Mouse (Mus musculus) intestine, embryonic 15.5 days (tissue): ENCODE data around the gene Jhy. TPM values are rescaled to one million over a fixed set of nuclear protein-coding genes. Genes with fewer than 3 reads are reported as not detected.

Experiments
- ATAC-seq: fragments of 200-750 bp; cut with Nextera tagmentation; 2 replicates; pipeline ENCODE4 v1.8.0; 2017; ENCODE audit warnings: moderate TSS enrichment, moderate library complexity
- H3K27ac ChIP-seq: fragments of 300-500 bp; sonication (generic); 2 replicates; pipeline ENCODE4 v1.5.1; 2015; ENCODE audit warnings: mild to moderate bottlenecking, inconsistent platforms
- H3K27me3 ChIP-seq: fragments of 300-500 bp; sonication (generic); replicated peaks from 2 replicates; pipeline ENCODE4 v1.6.1; 2015; ENCODE audit warnings: inconsistent platforms
- H3K36me3 ChIP-seq: fragments of 300-500 bp; sonication (generic); 2 replicates; pipeline ENCODE4 v1.6.1; 2015; ENCODE audit warnings: inconsistent platforms
- H3K4me1 ChIP-seq: fragments of 300-500 bp; sonication (generic); replicated peaks from 2 replicates; pipeline ENCODE4 v1.6.1; 2015; ENCODE audit warnings: inconsistent platforms
- H3K4me2 ChIP-seq: fragments of 300-500 bp; sonication (generic); replicated peaks from 2 replicates; pipeline ENCODE4 v1.6.1; 2015; ENCODE audit warnings: mild to moderate bottlenecking, inconsistent platforms
- H3K4me3 ChIP-seq: fragments of 300-500 bp; sonication (generic); replicated peaks from 2 replicates; pipeline ENCODE4 v1.5.1; 2015; ENCODE audit warnings: inconsistent platforms
- H3K9ac ChIP-seq: fragments of 300-500 bp; sonication (generic); 2 replicates; pipeline ENCODE4 v1.6.1; 2015; ENCODE audit warnings: inconsistent platforms
- H3K9me3 ChIP-seq: fragments of 300-500 bp; sonication (generic); 2 replicates; pipeline ENCODE4 v1.6.1; 2016; ENCODE audit warnings: inconsistent platforms
- WGBS: fragments of 180-500 bp; shearing (Covaris S2); methylation state at CpG from one replicate; pipeline ENCODE4 v1.1.7; 2015; 5-methylcytosine and 5-hydroxymethylcytosine counted together
- polyA plus RNA-seq: library from polyadenylated mRNA; unstranded; fragments of >200 nt; fragmentation: Nextera tagmentation; extraction: Ambion mirVana; gene quantifications from 2 replicates; pipeline ENCODE4 v1.2.1, GENCODE M21; 2015

The Jhy gene
- polyA plus RNA-seq = 0.08 TPM in 1 of 2 replicates, not detected in the other

DNA sequence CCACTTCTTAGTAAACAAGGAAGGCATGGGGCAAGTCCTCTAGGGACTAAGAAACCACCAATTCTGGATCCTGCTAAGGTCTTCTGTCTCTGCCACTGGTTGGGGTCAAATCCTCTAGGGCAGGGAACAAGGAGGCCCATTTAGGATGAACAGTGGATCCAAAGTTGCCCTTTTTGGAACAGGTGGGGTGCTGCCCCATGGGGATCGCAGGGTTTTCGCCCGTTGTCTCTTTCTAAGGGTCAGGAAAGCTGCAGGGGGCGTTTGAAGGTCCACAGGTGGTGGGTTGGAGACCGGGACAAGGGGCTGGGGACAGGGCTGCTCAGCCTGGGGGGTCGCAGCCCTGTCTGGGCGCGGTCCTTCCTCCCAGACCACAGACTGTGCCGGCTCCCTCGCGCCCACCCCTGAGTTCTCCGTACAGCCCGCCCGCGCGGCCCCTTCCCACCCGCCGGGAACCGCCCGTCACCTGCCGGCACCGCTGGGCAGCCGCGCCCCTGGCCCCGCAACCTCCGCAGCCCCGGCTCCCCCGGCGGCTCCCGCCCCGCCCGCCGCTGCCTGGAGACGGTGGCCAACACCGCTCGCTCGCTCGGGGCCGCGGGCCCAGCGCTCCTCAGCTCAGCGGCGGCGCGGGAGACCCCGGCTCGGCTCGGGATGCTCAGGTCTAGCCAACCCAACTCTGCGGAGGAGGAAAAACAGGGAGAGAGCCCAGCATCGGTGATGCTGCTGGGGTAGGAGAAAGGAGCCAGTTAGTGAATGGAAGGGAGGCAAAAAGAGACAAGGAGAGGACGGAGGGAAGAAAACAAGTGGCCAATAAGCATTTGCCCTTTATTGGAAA, at the start of gene Jhy:
TSS of gene Jhy (minus strand) at position 533 of the 832 bp plus-strand sequence.
- peak; percentile 43 for ATAC-seq
- no peaks in the 10 kb centered on the region for H3K9me3 ChIP-seq
- H3K36me3 ChIP-seq = no peaks in the 10 kb centered on the region
- peak within 1 kb of the TSS; percentile 38 for H3K4me3 ChIP-seq
- H3K27me3 ChIP-seq = peaks cover 24% of the 10 kb centered on the region
- H3K4me2 ChIP-seq = peak within 1 kb of the TSS; percentile 79
- peaks cover 9% of the 10 kb centered on the region for H3K4me1 ChIP-seq
- WGBS = 2% methylated on average over 51 of the region's 51 CpGs
- H3K9ac ChIP-seq = peak within 1 kb of the TSS; percentile 23; the same call in 1 of the 2 replicates
- H3K27ac ChIP-seq = no peak within 1 kb of the TSS

DNA sequence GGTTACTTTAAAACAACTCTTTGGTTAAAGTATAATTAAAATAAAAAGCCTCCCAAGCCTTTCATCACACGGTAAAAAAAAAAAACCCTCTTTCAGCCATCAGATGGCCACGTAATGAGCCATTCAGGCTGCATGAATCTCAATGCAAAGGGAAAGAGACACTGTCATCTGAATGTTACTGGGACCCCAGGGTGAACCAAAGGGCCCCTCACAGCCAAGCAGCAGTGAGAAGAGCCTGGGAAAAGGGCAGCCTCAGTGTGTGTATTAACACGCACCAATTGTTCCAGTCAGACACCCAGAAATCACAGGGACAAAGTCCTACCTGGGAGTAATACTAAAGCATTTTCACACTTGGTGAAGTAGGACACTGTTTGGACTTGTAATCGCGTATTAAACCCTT, 48.5 kb upstream of the Jhy start:
- 91% methylated on average over 5 of the region's 5 CpGs for WGBS
- H3K9ac ChIP-seq = no peak overlapping the region
- no peak overlapping the region for H3K4me2 ChIP-seq
- no peaks in the 10 kb centered on the region for H3K27me3 ChIP-seq
- H3K27ac ChIP-seq = no peak overlapping the region
- no peaks in the 10 kb centered on the region for H3K4me1 ChIP-seq
- ATAC-seq = no peak
- no peaks in the 10 kb centered on the region for H3K9me3 ChIP-seq
- H3K36me3 ChIP-seq = no peaks in the 10 kb centered on the region
- H3K4me3 ChIP-seq = no peak overlapping the region

GRCm38 (mm10) chr9:41011512-41012436, 47.9 kb upstream of the Jhy start:
- Histone ChIP-seq H3K36me3 (no peaks in the 10 kb centered on the region), H3K27ac (no peak overlapping the region), H3K4me2 (no peak overlapping the region), H3K9ac (no peak overlapping the region), H3K27me3 (no peaks in the 10 kb centered on the region), H3K4me3 (no peak overlapping the region), H3K9me3 (no peaks in the 10 kb centered on the region), H3K4me1 (no peaks in the 10 kb centered on the region)
- WGBS = 78% methylated on average over 13 of the region's 13 CpGs
- no peak for ATAC-seq

DNA sequence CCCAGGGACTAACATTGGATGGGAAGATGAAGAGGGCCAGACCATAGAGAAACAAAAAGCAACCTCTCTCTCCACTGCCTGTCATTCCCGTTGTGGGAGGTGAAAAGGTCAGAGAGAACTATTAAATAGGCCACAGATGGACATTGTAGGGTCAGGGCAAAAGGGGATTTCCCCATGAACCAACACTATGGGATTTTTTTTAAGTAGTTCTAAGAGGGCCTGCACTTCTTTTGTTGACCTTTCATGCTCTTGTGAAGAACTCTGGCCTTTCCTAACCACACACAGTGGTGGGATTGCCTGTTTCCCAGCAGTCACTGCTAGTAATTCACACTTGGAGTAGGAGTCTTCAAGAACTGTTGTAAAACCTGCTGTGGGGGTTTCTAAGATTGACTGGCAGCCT, 43.9 kb upstream of the Jhy start:
- H3K4me3 ChIP-seq = no peak overlapping the region
- WGBS = 26% methylated on average over 1 of the region's 1 CpGs
- no peak for ATAC-seq
- no peaks in the 10 kb centered on the region for H3K4me1 ChIP-seq
- H3K9ac ChIP-seq = no peak overlapping the region
- no peaks in the 10 kb centered on the region for H3K27me3 ChIP-seq
- H3K9me3 ChIP-seq = no peaks in the 10 kb centered on the region
- H3K36me3 ChIP-seq = no peaks in the 10 kb centered on the region
- no peak overlapping the region for H3K27ac ChIP-seq
- H3K4me2 ChIP-seq = no peak overlapping the region

DNA sequence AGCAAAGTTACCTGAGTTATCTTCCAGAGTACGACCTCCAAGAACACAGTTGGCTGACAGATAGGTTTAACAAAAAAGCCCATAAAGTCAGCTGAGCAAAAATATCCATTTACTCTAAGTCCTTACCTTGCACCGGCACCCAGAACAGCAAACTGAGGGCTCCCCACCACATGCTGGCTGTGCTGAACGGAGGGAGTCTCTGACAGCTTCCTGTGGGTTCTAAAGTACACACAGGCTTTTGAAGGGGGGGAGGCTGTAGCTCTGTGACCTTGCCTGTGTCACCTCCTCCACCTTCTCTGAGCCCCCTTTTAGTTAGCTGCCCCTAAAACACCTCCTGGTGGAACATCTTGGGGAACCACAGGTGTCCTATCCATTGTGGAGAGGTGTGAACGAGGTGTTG, 40.5 kb upstream of the Jhy start, which contains the start of gene Crtam:
TSS of gene Crtam (minus strand) at position 214 of the 400 bp plus-strand sequence.
- no peaks in the 10 kb centered on the region for H3K27me3 ChIP-seq
- ATAC-seq = no peak
- H3K9me3 ChIP-seq = no peaks in the 10 kb centered on the region
- 45% methylated on average over 4 of the region's 4 CpGs for WGBS
- no peak within 1 kb of the TSS for H3K4me3 ChIP-seq
- no peak within 1 kb of the TSS for H3K9ac ChIP-seq
- H3K4me2 ChIP-seq = no peak within 1 kb of the TSS
- no peak within 1 kb of the TSS for H3K27ac ChIP-seq
- H3K36me3 ChIP-seq = no peaks in the 10 kb centered on the region
- H3K4me1 ChIP-seq = no peaks in the 10 kb centered on the region

- no peaks in the 10 kb centered on the region for H3K9me3 ChIP-seq
- no peak overlapping the region for H3K27ac ChIP-seq
- 76% methylated on average over 7 of the region's 7 CpGs for WGBS
- H3K4me2 ChIP-seq = no peak overlapping the region
- no peaks in the 10 kb centered on the region for H3K36me3 ChIP-seq
- H3K4me1 ChIP-seq = no peaks in the 10 kb centered on the region
- H3K9ac ChIP-seq = no peak overlapping the region
- ATAC-seq = no peak
- no peak overlapping the region for H3K4me3 ChIP-seq
- H3K27me3 ChIP-seq = no peaks in the 10 kb centered on the region
Observed at GRCm38 (mm10) chr9:40997116-40997779, 33.3 kb upstream of the Jhy start.

GRCm38 (mm10) chr9:40994075-40994474, 30.2 kb upstream of the Jhy start:
- no peak for ATAC-seq
- H3K36me3 ChIP-seq = no peaks in the 10 kb centered on the region
- H3K9me3 ChIP-seq = no peaks in the 10 kb centered on the region
- no peaks in the 10 kb centered on the region for H3K27me3 ChIP-seq
- whole genome bisulfite sequencing = 73% methylated on average over 5 of the region's 5 CpGs
- H3K4me2 ChIP-seq = no peak overlapping the region
- H3K27ac ChIP-seq = no peak overlapping the region
- no peak overlapping the region for H3K4me3 ChIP-seq
- no peaks in the 10 kb centered on the region for H3K4me1 ChIP-seq
- H3K9ac ChIP-seq = no peak overlapping the region

DNA sequence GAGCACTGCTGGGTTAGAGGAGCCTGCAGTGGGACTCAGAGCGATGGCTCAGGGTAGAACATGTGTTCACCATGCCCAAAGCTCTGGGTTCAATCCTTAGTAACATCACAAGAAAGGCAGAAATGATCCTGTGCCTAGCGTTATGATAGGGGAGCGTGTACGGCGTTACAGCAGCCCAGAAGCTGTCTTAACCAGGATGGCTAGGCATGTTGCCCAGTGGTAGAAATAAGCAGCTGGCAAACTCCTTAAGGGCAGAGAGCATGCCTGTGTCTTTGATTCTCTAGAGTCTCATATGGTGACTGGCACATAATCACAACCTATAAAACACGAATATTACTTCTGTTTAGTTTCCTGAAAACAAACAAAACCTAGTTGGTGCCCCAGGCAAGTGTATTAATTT, 27.6 kb upstream of the Jhy start:
- WGBS = 90% methylated on average over 6 of the region's 6 CpGs
- Histone ChIP-seq H3K4me2 (no peak overlapping the region), H3K9ac (no peak overlapping the region), H3K36me3 (no peaks in the 10 kb centered on the region), H3K4me1 (no peaks in the 10 kb centered on the region), H3K4me3 (no peak overlapping the region), H3K27ac (no peak overlapping the region), H3K27me3 (no peaks in the 10 kb centered on the region), H3K9me3 (no peaks in the 10 kb centered on the region)
- no peak for ATAC-seq

DNA sequence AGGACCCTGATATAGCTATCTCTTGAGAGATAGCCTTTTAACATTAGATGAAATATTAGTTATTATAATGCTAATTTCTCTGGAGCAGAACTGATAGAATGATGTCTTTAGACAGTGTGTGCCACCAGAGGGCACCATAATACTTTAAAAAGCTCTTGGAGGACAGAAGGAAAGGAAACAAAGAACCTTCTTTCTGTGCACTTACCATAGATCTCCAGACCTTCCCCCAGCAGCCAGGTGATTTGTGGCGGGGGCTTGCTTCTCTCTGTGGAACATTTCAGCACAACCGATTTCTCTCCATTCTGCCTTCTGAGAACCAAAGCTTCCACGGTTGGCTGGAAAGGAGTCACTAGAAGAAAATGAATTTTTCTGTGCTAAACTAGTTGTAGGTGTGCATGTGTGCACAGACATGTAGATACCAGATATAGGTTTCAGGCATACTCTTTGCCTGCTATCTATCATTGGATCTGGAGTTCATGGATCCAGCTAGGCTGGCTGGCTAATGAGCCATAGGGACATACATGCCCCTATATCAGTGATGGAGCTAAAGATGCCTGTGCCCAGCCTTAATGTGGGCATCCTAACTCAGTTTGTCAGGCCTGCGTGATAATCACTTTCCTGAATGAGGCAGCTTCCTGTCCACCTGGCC, 26.1 kb upstream of the Jhy start:
- 38% methylated on average over 4 of the region's 4 CpGs for WGBS

DNA sequence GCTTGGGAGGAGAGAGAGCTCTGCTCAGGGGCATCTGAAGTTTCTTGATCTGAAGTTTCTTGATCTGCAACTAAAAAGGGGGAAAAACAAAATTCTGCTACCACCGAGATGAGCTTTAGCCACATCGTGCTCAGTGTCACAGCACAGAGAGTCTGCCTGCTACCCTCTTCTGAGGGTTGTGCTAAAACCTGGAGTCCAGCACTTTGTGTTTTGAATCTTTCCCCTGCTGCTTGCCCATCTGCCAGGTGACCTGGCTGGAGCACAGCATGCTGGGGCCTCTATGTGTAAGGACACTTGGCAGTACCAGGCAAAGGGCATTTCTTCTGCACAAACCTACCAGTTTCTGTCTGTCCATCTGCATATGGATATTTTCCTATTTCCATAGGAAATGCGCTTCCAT, 20.4 kb upstream of the Jhy start:
- H3K4me3 ChIP-seq = no peak overlapping the region
- no peak overlapping the region for H3K9ac ChIP-seq
- H3K4me1 ChIP-seq = no peaks in the 10 kb centered on the region
- no peak for ATAC-seq
- H3K9me3 ChIP-seq = no peaks in the 10 kb centered on the region
- no peaks in the 10 kb centered on the region for H3K27me3 ChIP-seq
- no peak overlapping the region for H3K4me2 ChIP-seq
- no peaks in the 10 kb centered on the region for H3K36me3 ChIP-seq
- 69% methylated on average over 3 of the region's 3 CpGs for WGBS
- no peak overlapping the region for H3K27ac ChIP-seq

More for the DNA sequence above, 26.1 kb upstream of the Jhy start:
- ATAC-seq = no peak
- no peak overlapping the region for H3K27ac ChIP-seq
- H3K4me3 ChIP-seq = no peak overlapping the region
- no peaks in the 10 kb centered on the region for H3K36me3 ChIP-seq
- H3K9me3 ChIP-seq = no peaks in the 10 kb centered on the region
- H3K9ac ChIP-seq = no peak overlapping the region
- H3K4me1 ChIP-seq = no peaks in the 10 kb centered on the region
- H3K27me3 ChIP-seq = no peaks in the 10 kb centered on the region
- H3K4me2 ChIP-seq = no peak overlapping the region

- Histone ChIP-seq H3K4me2 (no peak overlapping the region), H3K4me1 (no peaks in the 10 kb centered on the region), H3K4me3 (no peak overlapping the region), H3K36me3 (no peaks in the 10 kb centered on the region), H3K27ac (no peak overlapping the region), H3K9ac (no peak overlapping the region), H3K27me3 (no peaks in the 10 kb centered on the region), H3K9me3 (no peaks in the 10 kb centered on the region)
- no peak for ATAC-seq
- whole genome bisulfite sequencing = 84% methylated on average over 3 of the region's 3 CpGs
Observed at GRCm38 (mm10) chr9:40983758-40984157, 19.8 kb upstream of the Jhy start.
